19 mouse cellular contexts compared by ENCODE assay signal in the genomic region with DNA sequence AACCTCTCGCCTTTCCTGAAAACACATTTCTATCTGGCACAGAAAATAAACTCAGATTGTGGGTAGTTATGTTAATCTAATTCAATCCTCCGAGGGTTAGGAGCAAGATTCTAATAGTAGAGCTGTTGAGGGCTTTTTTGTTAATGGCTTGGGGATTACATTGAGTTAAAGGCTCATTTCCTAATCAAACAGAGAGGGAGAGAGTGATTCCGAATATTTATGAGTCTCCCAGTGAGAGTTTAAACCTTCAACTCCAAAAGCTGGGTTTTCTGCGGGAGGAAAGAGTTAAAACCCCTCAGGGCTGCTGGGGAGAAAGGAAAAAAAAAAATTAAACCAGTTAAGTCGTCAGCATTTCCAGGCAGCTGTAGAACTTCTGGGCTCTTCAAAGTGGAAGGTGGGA. TPM values are rescaled to one million over a fixed set of nuclear protein-coding genes. Genes with fewer than 3 reads are reported as not detected.
"Had no signal": no experiment of that assay in that cellular context is flagged by ENCODE, and none has a peak within 500 bp of the region (broad histone marks: within the 10 kb centered on the region; RNA-seq: fewer than 3 reads in every experiment).

No protein-coding gene starts in this region.

- H3K27ac ChIP-seq: kidney, embryonic 15.5 days; left cerebral cortex, adult 2 months; limb, embryonic 15.5 days; liver, embryonic 14.5 days; macrophage; neural tube, embryonic 13.5 days; stomach, embryonic 15.5 days had no signal

- ATAC-seq: liver, postnatal 0 days; lung, postnatal 0 days had no signal

- H3K4me1 ChIP-seq: stomach, embryonic 15.5 days had no signal

- H3K4me2 ChIP-seq: kidney, embryonic 15.5 days; limb, embryonic 15.5 days; liver, embryonic 11.5 days; lung, embryonic 14.5 days; midbrain, embryonic 13.5 days; neural tube, embryonic 13.5 days; stomach, embryonic 15.5 days had no signal

- DNase-seq: kidney, postnatal 10 days; layer of hippocampus, postnatal 36 days; liver, postnatal 0 days; retina, postnatal 1 day; right cerebral cortex, postnatal 25 days; spleen, adult 18-20 months; thymus, postnatal 25 days had no signal

- H3K4me3 ChIP-seq: kidney, embryonic 15.5 days; left cerebral cortex, adult 2 months; limb, embryonic 15.5 days; midbrain, embryonic 13.5 days; myocyte; neural tube, embryonic 13.5 days; stomach, embryonic 15.5 days had no signal

- H3K36me3 ChIP-seq: kidney, embryonic 15.5 days; limb, embryonic 15.5 days; midbrain, embryonic 13.5 days; neural tube, embryonic 13.5 days; stomach, embryonic 15.5 days had no signal

- H3K9ac ChIP-seq: kidney, embryonic 15.5 days; limb, embryonic 15.5 days; liver, embryonic 14.5 days; liver, postnatal 0 days; lung, embryonic 14.5 days; midbrain, embryonic 13.5 days; neural tube, embryonic 13.5 days; stomach, embryonic 15.5 days had no signal

- H3K9me3 ChIP-seq: kidney, embryonic 15.5 days; limb, embryonic 15.5 days; midbrain, embryonic 13.5 days; neural tube, embryonic 13.5 days; stomach, embryonic 15.5 days had no signal

RNA-seq across cellular contexts. Expression of gene Esrrb, which starts 3.8 kb away (rescaled TPM):
- polyA plus RNA-seq: liver, embryonic 11.5 days; macrophage had no signal
